Mouse (Mus musculus) erythroblast, embryonic 14.5 days (primary cell): ENCODE measurements at regions not wholly inside any gene's neighbourhood (a gene's known extent, or its start where the extent isn't known, plus 50 kb on each side); places are given as distances from the start of the nearest gene placed in this dataset.

Experiments
- GATA1 ChIP-seq: IDR thresholded peaks from 2 replicates; pipeline ENCODE4 v1.6.1; 2012; ENCODE audit warnings: low read length, inconsistent platforms, mixed read lengths
- TAL1 ChIP-seq: IDR thresholded peaks from 3 replicates; pipeline ENCODE4 v1.6.1; 2012; ENCODE audit warnings: low read length, inconsistent platforms, mixed read lengths

DNA sequence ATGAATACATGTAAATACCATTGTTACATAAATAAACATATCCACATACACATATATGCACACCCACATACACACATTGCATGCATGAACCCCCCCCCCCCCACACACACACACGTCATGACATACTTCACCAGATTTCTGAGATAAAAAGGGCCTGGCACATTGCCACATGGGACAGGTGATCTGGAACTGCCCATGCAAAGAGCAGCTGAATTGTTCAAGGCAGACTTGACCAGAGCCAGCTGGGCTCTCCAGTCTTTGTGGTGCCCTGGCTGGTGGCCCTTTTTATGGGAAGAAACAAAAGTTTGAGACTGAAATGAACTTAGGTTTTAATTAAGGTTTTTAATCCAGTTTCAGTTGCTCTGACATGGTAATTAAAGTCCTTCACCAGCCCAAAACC, 250.7 kb upstream of the Adgra3 start:
- TF ChIP-seq TAL1 (no peak), GATA1 (no peak)
